Mouse (Mus musculus) midbrain, embryonic 12.5 days (tissue): Measurements from ENCODE around the gene Spop. TPM values are rescaled to one million over a fixed set of nuclear protein-coding genes. Genes with fewer than 3 reads are reported as not detected.
A peak's percentile ranks its signal among the peaks of the same experiment; 100 is the strongest.

Experiments
- ATAC-seq: fragments of 200-750 bp; cut with Nextera tagmentation; 2 replicates; pipeline ENCODE4 v1.8.0; 2017; ENCODE audit warnings: low read depth, moderate TSS enrichment, moderate library complexity; ENCODE audit not compliant: low FRiP score
- H3K27ac ChIP-seq: fragments of 300-500 bp; sonication (generic); replicated peaks from 2 replicates; pipeline ENCODE4 v1.5.1; 2016; ENCODE audit warnings: mild to moderate bottlenecking
- H3K27me3 ChIP-seq: fragments of 300-500 bp; sonication (generic); 2 replicates; pipeline ENCODE4 v1.6.1; 2016; ENCODE audit warnings: mild to moderate bottlenecking
- H3K36me3 ChIP-seq: fragments of 300-500 bp; sonication (generic); 2 replicates; pipeline ENCODE4 v1.6.1; 2016
- H3K4me1 ChIP-seq: fragments of 300-500 bp; sonication (generic); 2 replicates; pipeline ENCODE4 v1.6.1; 2016
- H3K4me2 ChIP-seq: fragments of 300-500 bp; sonication (generic); replicated peaks from 2 replicates; pipeline ENCODE4 v1.6.1; 2016; ENCODE audit warnings: mild to moderate bottlenecking, moderate library complexity
- H3K4me3 ChIP-seq: fragments of 300-500 bp; sonication (generic); 2 replicates; pipeline ENCODE4 v1.5.1; 2016; ENCODE audit warnings: mild to moderate bottlenecking
- H3K9ac ChIP-seq: fragments of 300-500 bp; sonication (generic); replicated peaks from 2 replicates; pipeline ENCODE4 v1.6.1; 2016; ENCODE audit warnings: mild to moderate bottlenecking, moderate library complexity
- H3K9me3 ChIP-seq: fragments of 300-500 bp; sonication (generic); 2 replicates; pipeline ENCODE4 v1.6.1; 2016; ENCODE audit warnings: mild to moderate bottlenecking
- WGBS: fragments of 180-500 bp; shearing (Covaris S2); methylation state at CpG from one replicate; pipeline ENCODE4 v1.1.7; 2016; 5-methylcytosine and 5-hydroxymethylcytosine counted together
- polyA plus RNA-seq: library from polyadenylated mRNA; unstranded; fragments of >200 nt; fragmentation: Nextera tagmentation; extraction: Ambion mirVana; gene quantifications from 2 replicates; pipeline ENCODE4 v1.2.1, GENCODE M21; 2016

Spop gene
- polyA plus RNA-seq, 1 experiment from 2014 or later, result 200 TPM

GRCm38 (mm10) chr11:95380711-95381110 lies 33.2 kb upstream of the Spop start:
- Histone ChIP-seq H3K9me3 (no peaks in the 10 kb centered on the region), H3K27me3 (no peaks in the 10 kb centered on the region), H3K9ac (no peak overlapping the region), H3K36me3 (0 out of 2 replicates have a peak, but pooled peaks cover 13% of the 10 kb centered on the region), H3K4me2 (no peak overlapping the region), H3K4me3 (no peak overlapping the region), H3K27ac (no peak overlapping the region), H3K4me1 (peaks cover 4% of the 10 kb centered on the region)
- 86% methylated on average over 7 of the region's 7 CpGs for WGBS
- no peak for ATAC-seq

GRCm38 (mm10) chr11:95381146-95381545 lies 32.7 kb upstream of the Spop start:
- ATAC-seq, result no peak
- Histone ChIP-seq H3K4me1 (peaks cover 8% of the 10 kb centered on the region), H3K4me2 (no peak overlapping the region), H3K27me3 (no peaks in the 10 kb centered on the region), H3K36me3 (0 out of 2 replicates have a peak, but pooled peaks cover 10% of the 10 kb centered on the region), H3K4me3 (no peak overlapping the region), H3K9me3 (no peaks in the 10 kb centered on the region), H3K9ac (no peak overlapping the region), H3K27ac (no peak overlapping the region)
- WGBS, result 83% methylated on average over 1 of the region's 1 CpGs

- peaks cover 11% of the 10 kb centered on the region for H3K27me3 ChIP-seq
- no peak for ATAC-seq
- peaks cover 31% of the 10 kb centered on the region for H3K36me3 ChIP-seq
- H3K4me3 ChIP-seq, result no peak overlapping the region
- H3K9me3 ChIP-seq, result no peaks in the 10 kb centered on the region
- peaks cover 15% of the 10 kb centered on the region for H3K4me1 ChIP-seq
- no peak overlapping the region for H3K27ac ChIP-seq
- no peak overlapping the region for H3K9ac ChIP-seq
- no peak overlapping the region for H3K4me2 ChIP-seq
- 83% methylated on average over 5 of the region's 5 CpGs for WGBS
Observed at GRCm38 (mm10) chr11:95383331-95383986, 30.4 kb upstream of the Spop start.

GRCm38 (mm10) chr11:95384004-95384318 lies 29.9 kb upstream of the Spop start:
- WGBS, result 40% methylated on average over 9 of the region's 9 CpGs
- Histone ChIP-seq H3K36me3 (peaks cover 36% of the 10 kb centered on the region), H3K27ac (no peak overlapping the region), H3K9me3 (no peaks in the 10 kb centered on the region), H3K4me2 (peak overlapping the region; percentile 60), H3K9ac (no peak overlapping the region; the same call in 1 of the 2 replicates), H3K27me3 (peaks cover 11% of the 10 kb centered on the region), H3K4me1 (peaks cover 15% of the 10 kb centered on the region), H3K4me3 (peak overlapping the region; percentile 94; the same call in 1 of the 2 replicates)
- no peak for ATAC-seq

- Histone ChIP-seq H3K4me3 (peak within 1 kb of the TSS; percentile 94), H3K9ac (peak within 1 kb of the TSS; percentile 83), H3K27me3 (peaks cover 11% of the 10 kb centered on the region), H3K27ac (peak within 1 kb of the TSS; percentile 88), H3K36me3 (peaks cover 41% of the 10 kb centered on the region), H3K4me2 (peak within 1 kb of the TSS; percentile 60), H3K4me1 (peaks cover 15% of the 10 kb centered on the region), H3K9me3 (no peaks in the 10 kb centered on the region)
- under 1% methylated on average over 42 of the region's 42 CpGs for whole genome bisulfite sequencing
- peak; percentile 93 for ATAC-seq
Observed at GRCm38 (mm10) chr11:95384319-95384972, 29.4 kb upstream of the Spop start, which contains the start of gene Slc35b1. Gene Slc35b1 (plus strand): TSS chr11:95384692.

GRCm38 (mm10) chr11:95384973-95385320 lies 28.9 kb upstream of the Spop start:
- peaks cover 11% of the 10 kb centered on the region for H3K27me3 ChIP-seq
- 0% methylated on average over 14 of the region's 14 CpGs for WGBS
- no peaks in the 10 kb centered on the region for H3K9me3 ChIP-seq
- peaks cover 46% of the 10 kb centered on the region for H3K36me3 ChIP-seq
- H3K4me2 ChIP-seq, result peak overlapping the region; percentile 60
- peak overlapping the region; percentile 88 for H3K27ac ChIP-seq
- peak; percentile 44 for ATAC-seq
- peak overlapping the region; percentile 94 for H3K4me3 ChIP-seq
- H3K4me1 ChIP-seq, result peaks cover 15% of the 10 kb centered on the region
- peak overlapping the region; percentile 83 for H3K9ac ChIP-seq

GRCm38 (mm10) chr11:95387354-95387753 lies 26.5 kb upstream of the Spop start:
- Histone ChIP-seq H3K4me2 (no peak overlapping the region), H3K9ac (no peak overlapping the region), H3K4me1 (peaks cover 18% of the 10 kb centered on the region), H3K27me3 (peaks cover 11% of the 10 kb centered on the region), H3K4me3 (no peak overlapping the region), H3K9me3 (no peaks in the 10 kb centered on the region), H3K36me3 (peaks cover 58% of the 10 kb centered on the region), H3K27ac (no peak overlapping the region)
- WGBS, result 88% methylated on average over 7 of the region's 7 CpGs
- no peak for ATAC-seq

GRCm38 (mm10) chr11:95389006-95389405 lies 24.9 kb upstream of the Spop start:
- WGBS, result 74% methylated on average over 3 of the region's 3 CpGs
- no peak overlapping the region for H3K9ac ChIP-seq

GRCm38 (mm10) chr11:95390420-95390819 lies 23.5 kb upstream of the Spop start:
- H3K36me3 ChIP-seq, result peaks cover 58% of the 10 kb centered on the region
- ATAC-seq, result no peak
- H3K4me2 ChIP-seq, result no peak overlapping the region
- WGBS, result 89% methylated on average over 6 of the region's 6 CpGs
- no peak overlapping the region for H3K27ac ChIP-seq
- peaks cover 11% of the 10 kb centered on the region for H3K27me3 ChIP-seq
- H3K9me3 ChIP-seq, result no peaks in the 10 kb centered on the region
- no peak overlapping the region for H3K4me3 ChIP-seq
- H3K4me1 ChIP-seq, result peaks cover 25% of the 10 kb centered on the region
- H3K9ac ChIP-seq, result no peak overlapping the region

More at GRCm38 (mm10) chr11:95389006-95389405, 24.9 kb upstream of the Spop start:
- no peak overlapping the region for H3K4me2 ChIP-seq
- peaks cover 58% of the 10 kb centered on the region for H3K36me3 ChIP-seq
- H3K4me1 ChIP-seq, result peaks cover 21% of the 10 kb centered on the region
- H3K27me3 ChIP-seq, result peaks cover 11% of the 10 kb centered on the region
- no peak for ATAC-seq
- H3K9me3 ChIP-seq, result no peaks in the 10 kb centered on the region
- no peak overlapping the region for H3K4me3 ChIP-seq
- no peak overlapping the region for H3K27ac ChIP-seq

GRCm38 (mm10) chr11:95391201-95391600 lies 22.7 kb upstream of the Spop start:
- H3K4me2 ChIP-seq, result no peak overlapping the region
- H3K9ac ChIP-seq, result no peak overlapping the region
- peaks cover 11% of the 10 kb centered on the region for H3K27me3 ChIP-seq
- H3K4me3 ChIP-seq, result no peak overlapping the region
- ATAC-seq, result no peak
- peaks cover 58% of the 10 kb centered on the region for H3K36me3 ChIP-seq
- H3K4me1 ChIP-seq, result peaks cover 17% of the 10 kb centered on the region
- WGBS, result 71% methylated on average over 4 of the region's 4 CpGs
- no peak overlapping the region for H3K27ac ChIP-seq
- H3K9me3 ChIP-seq, result no peaks in the 10 kb centered on the region

GRCm38 (mm10) chr11:95391743-95392142 lies 22.1 kb upstream of the Spop start:
- H3K9me3 ChIP-seq, result no peaks in the 10 kb centered on the region
- H3K36me3 ChIP-seq, result peaks cover 54% of the 10 kb centered on the region
- no peak overlapping the region for H3K4me3 ChIP-seq
- WGBS, result 83% methylated on average over 5 of the region's 5 CpGs
- H3K4me1 ChIP-seq, result peaks cover 12% of the 10 kb centered on the region
- no peak overlapping the region for H3K27ac ChIP-seq
- no peak overlapping the region for H3K9ac ChIP-seq
- H3K4me2 ChIP-seq, result no peak overlapping the region
- no peak for ATAC-seq
- H3K27me3 ChIP-seq, result peaks cover 15% of the 10 kb centered on the region

- Histone ChIP-seq H3K4me3 (no peak overlapping the region), H3K4me2 (no peak overlapping the region), H3K36me3 (peaks cover 49% of the 10 kb centered on the region), H3K27ac (no peak overlapping the region; the same call in 1 of the 2 replicates), H3K4me1 (peaks cover 10% of the 10 kb centered on the region), H3K9ac (no peak overlapping the region), H3K27me3 (peaks cover 12% of the 10 kb centered on the region; the same call in 1 of the 2 replicates), H3K9me3 (no peaks in the 10 kb centered on the region)
- ATAC-seq, result no peak; the same call in 1 of the 2 replicates
- WGBS, result 63% methylated on average over 7 of the region's 7 CpGs
Observed at GRCm38 (mm10) chr11:95392223-95392667, 21.6 kb upstream of the Spop start.
